ENCODE assay signal across 7 mouse cellular contexts in genomic region chr10:93641821-93642746, GRCm38 (mm10). TPM values are rescaled to one million over a fixed set of nuclear protein-coding genes. Genes with fewer than 3 reads are reported as not detected.
DNase-seq lines count a peak whose midpoint lies in the region; ATAC-seq and TF ChIP-seq lines count a peak whose summit lies in the region.

No protein-coding gene starts in this region.

- H3K27me3 ChIP-seq in forebrain, postnatal 0 days (ENCODE audit: insufficient read depth, low read length) = no peaks in the 10 kb centered on the region; the same call in 1 of the 2 replicates
- 0 out of 2 replicates have a peak, but pooled peaks cover 6% of the 10 kb centered on the region for H3K27me3 ChIP-seq in intestine, embryonic 16.5 days (replicated peaks; ENCODE audit: control insufficient read depth, insufficient read depth, low read length)
- peaks cover 55% of the 10 kb centered on the region for H3K27me3 ChIP-seq in lung, embryonic 14.5 days (ENCODE audit: insufficient read depth, low read length)

- H3K36me3 ChIP-seq in forebrain, postnatal 0 days (ENCODE audit: insufficient read depth) = no peaks in the 10 kb centered on the region
- H3K36me3 ChIP-seq in intestine, embryonic 16.5 days (ENCODE audit: control insufficient read depth, insufficient read depth, low read length) = no peaks in the 10 kb centered on the region
- no peaks in the 10 kb centered on the region for H3K36me3 ChIP-seq in lung, embryonic 14.5 days (ENCODE audit: insufficient read depth)

- H3K27ac ChIP-seq in forebrain, postnatal 0 days (ENCODE audit: low read depth, low read length) = peak overlapping the region; percentile 40; the same call in 1 of the 2 replicates
- no peak overlapping the region for H3K27ac ChIP-seq in intestine, embryonic 16.5 days (ENCODE audit: low read length)
- no peak overlapping the region for H3K27ac ChIP-seq in lung, embryonic 14.5 days (ENCODE audit: low read depth)

- peak; percentile 4 for DNase-seq in thymus, postnatal 14 days
- DNase-seq in thymus, postnatal 10 days (ENCODE audit: low spot score in 2 of 2) = no peak
- DNase-seq in cerebellum, adult 8-10 months = peak; percentile 86
- peak; percentile 28 for DNase-seq in forebrain, postnatal 0 days
- no peak for DNase-seq in lung, embryonic 14.5 days

- peak; percentile 61; the same call in 1 of the 2 replicates for ATAC-seq in forebrain, postnatal 0 days
- peak; percentile 45 for ATAC-seq in intestine, embryonic 16.5 days
- peak; percentile 33; the same call in 1 of the 2 replicates for ATAC-seq in lung, embryonic 14.5 days (ENCODE audit: insufficient read depth)
- ATAC-seq in neutrophil, adult 5-6 weeks (ENCODE audit: extremely low read depth, insufficient number of reproducible peaks, low FRiP score, poor library complexity, severe bottlenecking) = 0 out of 2 replicates have a peak, but pooled peaks have one; percentile 6

- peak overlapping the region; percentile 65 for H3K9ac ChIP-seq in forebrain, postnatal 0 days
- H3K9ac ChIP-seq in intestine, embryonic 16.5 days (ENCODE audit: low read depth, low read length) = peak overlapping the region; percentile 74
- H3K9ac ChIP-seq in lung, embryonic 14.5 days = peak overlapping the region; percentile 68

- peak overlapping the region; percentile 98 for H3K4me2 ChIP-seq in forebrain, postnatal 0 days (ENCODE audit: low read depth)
- H3K4me2 ChIP-seq in intestine, embryonic 16.5 days (ENCODE audit: low read depth, low read length) = peak overlapping the region; percentile 100
- H3K4me2 ChIP-seq in lung, embryonic 14.5 days = peak overlapping the region; percentile 100

- no peaks in the 10 kb centered on the region for H3K9me3 ChIP-seq in forebrain, postnatal 0 days (ENCODE audit: low read length)
- H3K9me3 ChIP-seq in intestine, embryonic 16.5 days (ENCODE audit: control insufficient read depth, low read length) = no peaks in the 10 kb centered on the region
- H3K9me3 ChIP-seq in lung, embryonic 14.5 days (ENCODE audit: low read depth, low read length) = no peaks in the 10 kb centered on the region

- no peak for TF ChIP-seq CTCF in forebrain, postnatal 0 days (IDR thresholded peaks at IDR 0.05; ENCODE audit: low read depth)
- no peak for TF ChIP-seq CTCF in lung, embryonic 14.5 days (IDR thresholded peaks at IDR 0.05; ENCODE audit: low read depth)

- peak overlapping the region; percentile 65 for H3K4me3 ChIP-seq in forebrain, postnatal 0 days (ENCODE audit: low read depth, low read length)
- peak overlapping the region; percentile 79 for H3K4me3 ChIP-seq in intestine, embryonic 16.5 days (ENCODE audit: low read length)
- peak overlapping the region; percentile 70 for H3K4me3 ChIP-seq in lung, embryonic 14.5 days (ENCODE audit: low read depth, low read length)

- H3K4me1 ChIP-seq in forebrain, postnatal 0 days (ENCODE audit: insufficient read depth) = no peaks in the 10 kb centered on the region; the same call in 1 of the 2 replicates
- peaks cover 10% of the 10 kb centered on the region for H3K4me1 ChIP-seq in intestine, embryonic 16.5 days (ENCODE audit: control insufficient read depth, insufficient read depth, low read length)
- no peaks in the 10 kb centered on the region; the same call in 1 of the 2 replicates for H3K4me1 ChIP-seq in lung, embryonic 14.5 days (ENCODE audit: insufficient read depth)

- WGBS in forebrain, postnatal 0 days = 4% methylated on average over 31 of the region's 32 CpGs
- WGBS in intestine, embryonic 16.5 days = 6% methylated on average over 32 of the region's 32 CpGs
- WGBS in lung, embryonic 14.5 days = 6% methylated on average over 32 of the region's 32 CpGs

RNA-seq across cellular contexts. Expression of gene Ntn4, which starts 1.6 kb away (rescaled TPM):
- total RNA-seq in forebrain, postnatal 0 days (2014; rRNA removed) = 4.3 and 6.1 TPM in 2 replicates
- polyA plus RNA-seq in forebrain, postnatal 0 days (2015; fragmentation: Nextera tagmentation; extraction: Ambion mirVana) = 0.40 and 1.2 TPM in 2 replicates
- polyA plus RNA-seq in intestine, embryonic 16.5 days (2015; fragmentation: Nextera tagmentation; extraction: Ambion mirVana) = 0.22 and 0.23 TPM in 2 replicates
- polyA plus RNA-seq in lung, embryonic 14.5 days (2014; fragmentation: Nextera tagmentation; extraction: Ambion mirVana) = 0.76 and 0.92 TPM in 2 replicates
- total RNA-seq in neutrophil, adult 5-6 weeks (2017) = not detected in 2 replicates

RNA-seq across cellular contexts. Expression of gene Snrpf, which starts 52.6 kb away (rescaled TPM):
- total RNA-seq in forebrain, postnatal 0 days (2014; rRNA removed) = 48.4 and 50.2 TPM in 2 replicates
- polyA plus RNA-seq in forebrain, postnatal 0 days (2015; fragmentation: Nextera tagmentation; extraction: Ambion mirVana) = 68.5 and 85.3 TPM in 2 replicates
- polyA plus RNA-seq in intestine, embryonic 16.5 days (2015; fragmentation: Nextera tagmentation; extraction: Ambion mirVana) = 88.2 and 94.6 TPM in 2 replicates
- polyA plus RNA-seq in lung, embryonic 14.5 days (2014; fragmentation: Nextera tagmentation; extraction: Ambion mirVana) = 148 and 155 TPM in 2 replicates
- 27.2 and 40.0 TPM in 2 replicates for total RNA-seq in neutrophil, adult 5-6 weeks (2017)

Comparison
In these comparisons a context has a peak if more than half of its experiments do, and no peak if none do; other contexts are left out.
1. DNase-seq: peak in thymus, postnatal 14 days (single experiment), cerebellum, adult 8-10 months (single experiment) and forebrain, postnatal 0 days (single experiment); none in thymus, postnatal 10 days (0 of 2) and lung, embryonic 14.5 days (single experiment).
2. ATAC-seq: peak in every context shown above with its lines; median percentile 61 in forebrain, postnatal 0 days; 45 in intestine, embryonic 16.5 days; 33 in lung, embryonic 14.5 days; 6 in neutrophil, adult 5-6 weeks.
3. Peak in every context shown above with its lines, with median percentiles within 50 percentile points of each other: H3K4me2 ChIP-seq, H3K4me3 ChIP-seq and H3K9ac ChIP-seq.